Mouse (Mus musculus) CH12.LX (cell line): ENCODE measurements around the gene Tent5b.

Source experiments
- BHLHE40 ChIP-seq: IDR thresholded peaks from 2 replicates; pipeline ENCODE4 v1.6.1; 2011; ENCODE audit warnings: mild to moderate bottlenecking, low read depth, low read length, improper control_type of control experiment
- CHD1 ChIP-seq: IDR thresholded peaks from 2 replicates; pipeline ENCODE4 v1.6.1; 2012; ENCODE audit warnings: low read depth, low read length, improper control_type of control experiment, inconsistent platforms
- CHD2 ChIP-seq: IDR thresholded peaks from 2 replicates; pipeline ENCODE4 v1.6.1; 2011; ENCODE audit warnings: low read length, improper control_type of control experiment
- CTCF ChIP-seq, 2 experiments: IDR thresholded peaks in 1 of 2; conservative IDR thresholded peaks in 1 of 2; 2 replicates each; pipeline ENCODE4 v1.5.1; 2011 to 2012; ENCODE audit warnings: low read depth in 2 of 2, low read length in 2 of 2, improper control_type of control experiment in 1 of 2, inconsistent platforms in 1 of 2, mild to moderate bottlenecking in 1 of 2, moderate library complexity in 1 of 2
- EP300 ChIP-seq: IDR thresholded peaks from 2 replicates; pipeline ENCODE4 v1.6.1; 2011; ENCODE audit warnings: low read length, improper control_type of control experiment
- HCFC1 ChIP-seq: IDR thresholded peaks from 2 replicates; pipeline ENCODE4 v1.6.1; 2012; ENCODE audit warnings: low read depth, mild to moderate bottlenecking, inconsistent platforms, low read length, improper control_type of control experiment
- JUND ChIP-seq: conservative IDR thresholded peaks from 2 replicates; pipeline ENCODE4 v1.6.1; 2011; ENCODE audit warnings: low read depth, low read length, improper control_type of control experiment
- MAZ ChIP-seq: IDR thresholded peaks from 2 replicates; pipeline ENCODE4 v1.6.1; 2012; ENCODE audit warnings: low read depth, mild to moderate bottlenecking, inconsistent platforms, low read length, improper control_type of control experiment, moderate library complexity
- MYC ChIP-seq: IDR thresholded peaks from 2 replicates; pipeline ENCODE4 v1.6.1; 2011; ENCODE audit warnings: low read depth, mild to moderate bottlenecking, improper control_type of control experiment, low read length
- NRF1 ChIP-seq: IDR thresholded peaks from 2 replicates; pipeline ENCODE4 v1.6.1; 2014; ENCODE audit warnings: low read depth, mild to moderate bottlenecking, inconsistent platforms, low read length, improper control_type of control experiment, moderate library complexity
- POLR2A ChIP-seq: IDR thresholded peaks from 2 replicates; pipeline ENCODE4 v1.6.1; 2011; ENCODE audit warnings: low read depth, mild to moderate bottlenecking, improper control_type of control experiment, low read length
- POLR2AphosphoS2 ChIP-seq: IDR thresholded peaks from 2 replicates; pipeline ENCODE4 v1.6.1; 2011; ENCODE audit warnings: low read depth, low read length, improper control_type of control experiment
- RAD21 ChIP-seq: IDR thresholded peaks from 2 replicates; pipeline ENCODE4 v1.6.1; 2011; ENCODE audit warnings: low read depth, mild to moderate bottlenecking, low read length, improper control_type of control experiment, moderate library complexity
- ZNF384 ChIP-seq: IDR thresholded peaks from 2 replicates; pipeline ENCODE4 v1.6.1; 2012; ENCODE audit warnings: low read depth, low read length, improper control_type of control experiment, inconsistent platforms

DNA sequence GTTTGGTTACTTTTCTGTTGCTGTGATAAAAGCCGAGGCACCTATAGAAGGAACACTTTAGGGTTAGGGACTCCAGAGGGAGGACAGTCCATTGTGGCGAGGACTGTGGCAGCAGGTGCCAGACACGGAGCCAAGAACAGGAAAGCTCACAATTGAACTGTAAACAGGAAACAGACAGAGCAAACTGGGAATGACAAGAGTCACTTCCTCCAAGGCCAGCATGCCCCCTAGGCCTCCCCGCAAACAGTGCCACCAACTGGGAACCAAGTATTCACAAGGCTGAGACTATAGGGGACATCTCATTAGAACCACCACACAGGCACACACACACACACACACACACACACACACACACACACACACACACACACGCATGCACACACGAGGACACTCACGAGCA, 27.5 kb upstream of the Tent5b start:
- TF ChIP-seq JUND (no peak), POLR2A (no peak), EP300 (no peak), MYC (no peak), NRF1 (no peak), BHLHE40 (no peak), CHD1 (no peak), HCFC1 (no peak), CTCF (conservative IDR thresholded peaks at IDR 0.05 in 1 of 2, IDR thresholded peaks at IDR 0.05 in 1 of 2; ENCODE audit: low read depth in 2 of 2, low read length in 2 of 2) (no peak), MAZ (no peak), CHD2 (no peak), RAD21 (no peak), POLR2AphosphoS2 (no peak), ZNF384 (no peak)
